Mouse (Mus musculus): ENCODE measurements around the gene Cntnap2. TPM values are rescaled to one million over a fixed set of nuclear protein-coding genes. Genes with fewer than 3 reads are reported as not detected.

The Cntnap2 gene
- polyA plus RNA-seq, 1 experiment: 0.13 TPM

DNA sequence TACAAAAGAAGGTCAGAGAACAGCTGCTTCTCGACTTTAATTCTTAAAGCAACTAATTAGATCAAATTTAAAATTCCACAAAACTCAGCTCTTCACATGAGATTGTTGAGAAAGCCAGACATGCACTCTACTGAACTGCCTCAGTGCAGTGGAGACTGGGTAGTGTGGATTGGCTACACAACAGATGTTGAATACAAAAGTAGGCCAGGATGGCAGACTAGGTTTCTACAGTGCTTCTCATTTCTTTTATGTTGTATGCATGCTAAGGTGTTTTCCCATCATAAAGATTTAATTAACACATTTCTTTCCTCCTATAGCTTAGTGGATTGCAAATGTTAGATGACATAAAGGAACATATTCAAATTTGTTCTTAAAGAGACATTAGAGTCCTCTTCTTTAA is 198.9 kb downstream of the Cntnap2 start:
- no peak for TF ChIP-seq GATA1 (IDR thresholded peaks at IDR 0.05; ENCODE audit: low read length)

DNA sequence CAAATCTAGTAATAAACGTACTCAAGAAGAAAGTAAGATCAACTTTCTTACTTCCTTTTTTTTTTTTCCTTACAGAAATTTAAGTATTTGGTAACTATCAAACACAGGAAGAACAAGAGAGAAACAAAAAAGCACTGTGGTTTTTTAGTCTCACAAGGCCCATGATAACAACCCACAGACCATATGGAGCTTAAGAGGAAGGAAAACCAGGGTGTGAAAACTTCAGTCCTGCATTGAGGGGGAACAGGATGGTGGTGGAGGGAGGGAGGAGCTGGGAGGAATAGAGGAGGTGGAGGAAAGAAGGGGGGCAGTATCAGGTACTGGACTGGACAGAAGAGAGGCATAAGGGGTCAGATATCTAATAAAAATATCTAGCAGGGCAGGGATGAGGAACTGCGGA is 212.4 kb downstream of the Cntnap2 start:
- TF ChIP-seq GATA1 (IDR thresholded peaks at IDR 0.05; ENCODE audit: low read length): no peak

DNA sequence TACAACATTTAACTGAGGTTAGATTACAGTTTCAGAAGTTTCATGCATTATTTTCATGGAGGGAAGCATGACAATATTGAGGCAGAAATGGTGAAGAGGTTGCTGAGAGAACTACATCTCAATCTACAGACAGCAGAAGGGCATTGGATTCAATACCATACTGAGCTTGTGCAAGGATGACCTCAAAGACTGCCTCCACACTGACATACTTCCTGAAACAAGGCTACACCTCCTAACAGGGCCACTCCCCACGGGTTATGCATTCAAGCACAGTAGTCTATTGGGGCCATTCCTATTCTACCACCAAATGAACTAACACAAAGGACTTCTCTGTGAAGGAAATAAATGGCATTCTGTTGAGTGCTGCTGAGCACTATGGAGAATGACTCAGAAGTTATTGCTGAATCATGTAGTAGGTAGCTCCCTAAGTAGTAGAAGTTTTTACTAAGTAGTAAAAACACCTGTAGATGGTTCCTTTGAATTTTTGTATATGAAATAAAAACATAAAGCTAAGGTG is 214.2 kb downstream of the Cntnap2 start:
- no peak for TF ChIP-seq GATA1 (IDR thresholded peaks at IDR 0.05; ENCODE audit: low read length)

DNA sequence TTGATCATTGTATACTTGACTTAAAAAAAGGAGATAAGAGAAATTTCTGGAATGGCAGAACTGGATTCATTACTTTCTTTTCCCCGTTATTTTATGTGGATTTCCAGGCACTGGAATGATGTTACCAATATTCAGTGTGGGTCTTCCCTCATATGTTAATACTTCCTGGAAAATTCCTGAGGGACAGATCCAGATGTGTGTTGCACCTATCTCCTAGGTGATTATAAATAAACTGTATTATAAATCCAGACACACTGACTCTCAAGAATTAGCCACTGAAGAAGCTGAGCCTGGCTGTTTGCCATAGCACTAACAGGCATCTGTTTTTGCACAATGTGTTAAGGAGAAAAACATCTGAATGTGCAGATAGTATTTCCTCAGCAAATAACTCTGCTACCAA is 231.0 kb downstream of the Cntnap2 start:
- TF ChIP-seq GATA1 (IDR thresholded peaks at IDR 0.05; ENCODE audit: low read length): no peak

DNA sequence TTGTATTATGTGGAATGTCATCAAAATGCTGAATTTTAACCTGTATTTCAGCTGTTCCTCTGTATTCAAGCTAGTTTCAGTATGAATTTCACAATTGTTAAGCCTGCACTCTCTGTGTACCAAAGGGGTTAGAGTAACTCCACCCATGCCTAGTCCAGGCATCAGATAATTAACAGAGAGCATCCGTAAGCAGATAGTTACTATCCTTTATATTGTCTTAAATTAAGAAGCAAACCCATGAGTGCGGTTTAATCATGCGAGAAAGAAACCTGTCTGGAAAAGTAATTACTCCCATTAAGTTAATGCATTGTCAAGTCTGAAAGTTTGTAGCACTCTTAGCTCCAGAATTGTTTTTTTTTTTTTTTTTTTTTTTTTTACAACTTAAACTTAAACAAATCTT is 258.3 kb downstream of the Cntnap2 start:
- TF ChIP-seq GATA1 (IDR thresholded peaks at IDR 0.05; ENCODE audit: low read length): no peak

DNA sequence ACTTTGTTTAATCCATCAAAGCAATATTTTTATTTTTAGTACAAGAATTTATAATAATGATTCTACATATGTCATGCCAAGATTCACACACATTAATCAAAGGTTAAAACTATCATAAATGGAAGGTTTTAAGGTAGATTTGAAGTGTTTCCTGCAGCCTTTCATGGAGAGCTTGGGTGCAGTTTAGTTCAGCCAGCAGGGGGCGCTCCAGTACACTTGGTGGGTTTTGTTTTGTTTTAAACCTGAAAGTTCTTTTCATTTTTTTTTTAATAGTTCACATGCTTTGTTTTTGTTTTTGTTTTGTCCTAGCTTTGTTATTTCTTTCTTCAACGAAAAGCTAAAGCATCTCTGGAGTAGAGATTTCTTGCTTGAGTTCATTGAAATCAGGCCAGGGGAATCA is 264.3 kb downstream of the Cntnap2 start:
- TF ChIP-seq GATA1 (IDR thresholded peaks at IDR 0.05; ENCODE audit: low read length): no peak

DNA sequence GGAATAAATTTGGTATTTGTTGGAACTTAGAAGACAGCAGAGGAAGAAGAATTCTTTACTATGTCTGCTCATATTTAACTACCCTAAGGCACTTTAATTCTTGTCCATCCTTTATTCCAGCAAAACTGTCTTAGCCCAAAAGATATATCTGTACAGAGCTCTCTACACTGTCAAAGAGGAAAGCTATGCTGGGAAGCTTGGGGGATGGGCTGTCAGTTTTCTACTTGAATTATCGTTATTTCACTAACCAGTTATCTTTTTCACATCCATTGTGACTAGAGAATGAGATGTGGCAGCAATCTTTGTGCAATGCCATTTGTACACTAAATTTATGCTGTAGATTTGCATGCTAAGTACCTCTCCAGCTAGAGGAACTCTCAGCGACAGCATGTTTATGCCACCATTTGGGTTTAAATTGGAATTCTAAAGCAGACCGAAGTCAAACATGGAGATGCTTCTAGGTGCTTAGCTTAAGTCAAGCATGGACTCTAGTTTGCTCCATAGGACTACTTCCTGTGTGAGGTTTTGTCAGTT is 268.9 kb downstream of the Cntnap2 start:
- no peak for TF ChIP-seq GATA1 (IDR thresholded peaks at IDR 0.05; ENCODE audit: low read length)

DNA sequence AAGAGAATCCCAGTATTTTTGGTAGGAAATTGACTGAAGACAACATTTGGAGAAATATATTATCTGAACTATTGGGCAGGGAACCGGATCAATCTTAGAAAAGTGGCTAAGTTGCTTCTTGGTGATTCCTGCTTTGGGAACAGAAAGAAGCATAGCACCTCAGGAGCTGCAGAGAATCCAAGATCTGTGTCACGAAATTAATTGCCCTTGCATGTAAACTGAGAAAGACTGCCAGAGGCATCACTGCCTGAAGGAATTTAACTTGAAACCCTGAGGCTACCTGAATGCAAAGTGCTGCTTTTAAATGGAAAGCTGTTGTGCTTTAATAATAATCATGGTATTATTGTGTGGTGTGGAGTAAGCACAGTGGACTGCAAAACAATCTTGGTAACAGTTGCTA is 286.2 kb downstream of the Cntnap2 start:
- TF ChIP-seq GATA1 (IDR thresholded peaks at IDR 0.05; ENCODE audit: low read length): no peak

DNA sequence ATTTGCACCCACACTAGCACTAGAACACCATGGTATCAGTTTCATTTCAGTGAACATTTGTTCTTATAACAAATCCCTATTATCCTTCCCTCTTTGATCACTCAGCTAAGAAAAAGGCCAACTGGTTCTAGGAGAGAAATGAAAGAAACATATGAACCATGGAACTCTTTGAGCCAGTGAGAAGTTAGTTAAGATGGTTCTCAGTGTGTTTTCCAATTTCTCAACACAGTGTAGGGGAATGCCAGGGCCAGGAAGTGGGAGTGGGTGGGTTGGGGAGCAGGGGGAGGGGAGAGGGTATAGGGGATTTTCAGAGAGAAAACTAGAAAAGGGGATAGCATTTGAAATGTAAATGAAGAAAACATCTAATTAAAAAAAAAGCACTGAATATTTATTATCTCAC is 286.8 kb downstream of the Cntnap2 start:
- no peak for TF ChIP-seq GATA1 (IDR thresholded peaks at IDR 0.05; ENCODE audit: low read length)

DNA sequence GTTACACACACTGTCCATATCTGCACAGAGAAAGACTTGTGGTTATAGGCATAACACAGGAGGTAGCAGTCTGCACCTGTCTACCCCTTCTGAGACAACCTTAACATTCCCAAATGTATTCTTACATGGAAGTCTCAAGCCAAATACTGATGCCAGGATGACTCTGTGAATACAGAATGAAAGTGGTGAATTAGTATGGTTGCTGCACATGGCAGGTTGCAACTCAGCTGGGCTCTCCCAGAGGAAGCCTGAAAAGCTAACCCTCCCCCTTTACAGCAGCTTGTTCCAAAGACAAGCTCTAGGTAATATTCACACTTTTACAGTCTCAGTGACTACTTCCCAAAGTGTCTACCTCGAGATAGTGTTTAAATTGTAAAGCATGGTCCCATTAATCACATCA is 307.3 kb downstream of the Cntnap2 start:
- TF ChIP-seq GATA1 (IDR thresholded peaks at IDR 0.05; ENCODE audit: low read length): no peak

DNA sequence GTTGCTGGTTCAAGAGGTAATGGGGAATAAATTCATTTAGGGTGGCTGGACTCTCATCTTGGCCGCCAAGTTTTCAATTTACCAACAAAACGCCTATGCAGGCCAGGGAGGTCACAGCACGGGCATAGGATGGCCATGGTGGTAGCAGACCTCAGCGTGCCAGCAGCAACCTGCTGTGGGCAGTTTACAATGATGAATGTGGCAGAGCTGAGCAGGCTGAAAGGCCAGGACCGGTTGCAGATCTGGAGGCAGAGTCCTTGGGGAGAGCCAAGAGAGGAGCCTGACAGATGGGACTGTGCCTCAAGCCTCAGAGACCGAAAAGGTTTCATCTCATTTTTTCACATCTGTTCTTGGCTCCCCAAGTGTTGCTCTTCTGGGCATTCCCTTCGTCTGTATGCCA is 322.0 kb downstream of the Cntnap2 start:
- no peak for TF ChIP-seq GATA1 (IDR thresholded peaks at IDR 0.05; ENCODE audit: low read length)

DNA sequence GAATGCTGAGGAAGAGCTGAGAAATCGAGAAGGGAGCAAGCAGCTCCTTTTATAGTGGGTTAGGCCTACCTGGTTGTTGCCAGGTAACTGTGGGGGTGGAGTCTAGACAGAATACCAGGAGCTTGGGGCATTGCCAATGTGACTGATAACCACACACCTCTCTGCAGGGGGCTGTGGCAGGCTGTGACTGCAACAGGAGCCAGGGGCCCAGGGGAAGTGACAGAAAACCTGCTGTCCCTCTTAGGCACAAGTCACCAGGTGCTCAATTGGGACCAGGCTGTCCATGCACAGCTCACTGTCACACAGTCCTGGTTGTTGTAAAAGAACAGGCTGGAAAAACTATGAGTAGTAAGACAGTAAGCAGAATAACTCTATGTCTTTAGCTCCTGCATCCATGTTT is 329.9 kb downstream of the Cntnap2 start:
- TF ChIP-seq GATA1 (IDR thresholded peaks at IDR 0.05; ENCODE audit: low read length): no peak

DNA sequence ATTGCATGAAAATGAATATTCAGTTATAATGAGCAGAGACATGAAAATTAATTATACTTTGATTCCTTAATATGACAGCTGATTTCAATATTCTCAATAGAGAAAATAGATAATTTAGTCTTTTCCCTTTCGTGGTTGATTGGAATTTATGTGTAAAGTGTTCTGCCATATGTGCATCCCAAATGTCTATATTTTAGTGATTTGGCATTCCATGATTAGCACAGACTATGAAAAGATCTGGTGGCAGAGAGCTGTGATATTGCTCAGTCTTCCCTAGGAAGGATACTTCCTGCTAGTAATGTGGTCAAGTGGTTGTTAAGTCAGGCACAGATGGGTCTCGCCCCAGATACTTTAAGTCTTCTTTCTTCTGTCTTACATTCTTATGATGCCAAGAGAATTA is 354.5 kb downstream of the Cntnap2 start:
- TF ChIP-seq GATA1 (IDR thresholded peaks at IDR 0.05; ENCODE audit: low read length): no peak

DNA sequence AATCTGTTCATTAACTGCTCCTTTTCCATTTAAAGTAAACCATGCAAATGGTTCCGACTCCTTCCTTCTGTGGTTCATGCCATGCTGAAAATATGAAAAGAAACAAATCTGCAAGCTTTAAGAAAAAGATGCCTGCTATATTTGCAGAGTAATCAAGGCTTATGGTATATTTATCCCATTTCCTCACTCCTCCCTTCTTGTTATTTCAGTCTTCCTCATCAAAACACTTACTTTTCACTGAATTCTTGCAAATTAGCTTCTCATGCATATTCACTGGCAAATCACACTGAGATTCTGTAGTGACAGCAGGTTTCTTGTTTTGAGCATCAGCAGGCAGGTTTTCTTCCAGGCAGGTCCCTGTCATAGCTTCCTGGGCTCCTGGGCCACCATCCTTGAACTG is 396.3 kb downstream of the Cntnap2 start:
- no peak for TF ChIP-seq GATA1 (IDR thresholded peaks at IDR 0.05; ENCODE audit: low read length)

DNA sequence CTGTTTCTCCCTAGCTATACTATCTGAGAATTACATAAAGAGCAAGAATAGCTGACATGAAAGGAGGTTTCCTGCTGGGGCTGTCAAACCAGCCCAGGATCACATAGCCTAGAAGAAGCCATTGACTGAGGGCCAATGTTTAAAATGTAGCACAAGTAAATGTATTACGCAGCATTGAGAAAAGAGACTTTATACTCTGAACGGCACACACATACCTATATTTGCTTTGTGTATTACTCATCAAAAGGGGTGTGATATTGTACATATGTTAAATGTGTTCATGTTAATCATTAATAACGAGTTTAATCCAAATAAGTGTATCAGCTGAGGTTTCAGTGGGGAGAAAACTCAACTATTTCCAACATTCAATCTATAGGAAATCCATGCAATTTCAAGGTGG is 459.1 kb downstream of the Cntnap2 start:
- TF ChIP-seq GATA1 (IDR thresholded peaks at IDR 0.05; ENCODE audit: low read length): no peak

DNA sequence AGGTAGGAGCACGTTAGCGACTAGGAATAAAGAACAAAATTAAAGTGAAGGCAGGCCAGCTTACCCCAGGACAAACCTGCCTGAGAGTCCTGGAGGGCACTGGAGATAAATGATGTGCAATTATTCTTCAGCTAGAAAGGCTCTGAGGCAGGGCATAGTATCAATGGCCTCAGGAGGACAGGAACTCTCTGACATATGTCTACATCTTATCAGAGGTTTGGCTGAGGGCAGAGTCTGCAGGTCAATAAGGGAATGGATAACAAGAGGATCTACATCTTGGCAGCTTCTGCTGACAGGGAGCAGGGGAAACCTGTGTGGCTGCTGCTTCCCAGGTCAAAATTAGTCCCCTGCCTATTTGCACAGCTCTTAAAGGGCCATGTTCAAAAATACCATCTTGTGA is 477.8 kb downstream of the Cntnap2 start:
- no peak for TF ChIP-seq GATA1 (IDR thresholded peaks at IDR 0.05; ENCODE audit: low read length)

DNA sequence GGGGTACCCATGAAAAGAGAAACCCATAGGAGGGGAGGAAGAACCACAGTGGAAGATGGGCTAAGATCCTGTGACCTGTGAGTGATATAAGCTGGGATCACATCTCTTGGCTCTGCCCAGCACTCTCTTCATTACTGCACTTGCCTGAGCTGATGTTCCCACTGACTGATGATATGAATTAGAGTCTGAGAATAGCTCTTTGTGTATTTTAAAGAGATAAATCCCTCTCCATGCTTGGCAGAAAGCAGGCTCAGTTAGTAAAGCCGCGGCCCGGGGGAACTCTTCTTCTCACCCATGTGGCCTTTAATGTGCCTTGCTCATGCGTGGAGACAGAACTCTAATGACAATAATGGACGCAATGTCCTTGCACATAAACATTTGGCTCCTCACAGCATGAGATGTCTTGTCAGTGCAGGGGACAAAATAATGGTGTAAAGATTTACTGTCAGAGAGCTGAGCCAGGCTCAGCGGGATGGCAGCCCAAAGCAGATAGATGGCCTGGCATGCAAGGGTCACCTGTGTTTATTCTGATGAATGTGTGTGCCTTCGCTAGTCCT is 485.2 kb downstream of the Cntnap2 start:
- no peak for TF ChIP-seq GATA1 (IDR thresholded peaks at IDR 0.05; ENCODE audit: low read length)

DNA sequence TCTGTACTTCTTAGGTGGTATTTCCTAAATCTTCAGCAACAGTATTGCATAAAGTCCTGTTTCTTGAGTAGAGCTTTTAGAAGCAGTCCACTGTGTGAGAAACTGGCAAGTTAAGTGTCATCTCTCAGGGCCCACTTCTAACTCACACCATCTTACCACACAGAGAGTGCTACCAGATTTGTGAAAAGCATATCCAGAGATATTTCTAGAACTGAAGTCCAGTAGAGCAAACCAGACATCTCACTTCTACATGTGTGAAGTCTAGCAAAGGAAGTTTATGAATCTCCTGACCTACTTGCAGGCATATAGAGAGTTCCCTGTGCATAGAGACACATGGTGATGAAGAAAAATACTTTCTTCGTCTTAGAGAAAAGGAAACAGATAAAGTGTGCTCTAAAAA is 500.6 kb downstream of the Cntnap2 start:
- no peak for TF ChIP-seq GATA1 (IDR thresholded peaks at IDR 0.05; ENCODE audit: low read length)
